Mouse (Mus musculus): Measurements from ENCODE around the gene Sod2.
A peak's percentile ranks its signal among the peaks of the same experiment; 100 is the strongest.
"Not testable (repeated sequence)": the region's sequence is repeated elsewhere in the genome, so short reads cannot be mapped to it uniquely, and the experiment has no call there.

The Sod2 gene

DNA sequence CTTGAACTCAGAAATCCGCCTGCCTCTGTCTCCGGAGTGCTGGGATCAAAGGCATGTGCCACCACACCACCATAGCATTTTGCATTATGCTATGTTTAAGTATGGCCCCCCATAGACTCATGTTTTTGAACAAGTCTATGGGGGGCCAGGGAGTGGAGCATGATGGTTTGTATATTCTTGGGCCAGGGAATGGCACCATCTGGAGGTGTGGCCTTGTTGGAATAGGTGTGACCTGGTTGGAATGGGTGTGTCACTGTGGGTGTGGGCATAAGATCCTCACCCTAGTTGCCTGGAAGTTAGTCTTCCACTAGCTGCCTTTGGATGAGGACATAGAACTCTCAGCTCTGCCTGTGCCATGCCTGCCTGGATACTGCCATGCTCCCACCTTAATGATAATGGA, at the start of gene Sod2:
Gene Sod2, plus strand, starts transcription at position 301 of the 400 bp plus-strand sequence.
- DNase-seq (ENCODE audit: low read depth), result not testable (repeated sequence)

- DNase-seq (ENCODE audit: low read depth), result not testable (repeated sequence)
Measured at GRCm38 (mm10) chr17:12959377-12959776, 47.3 kb upstream of the Sod2 start.

DNA sequence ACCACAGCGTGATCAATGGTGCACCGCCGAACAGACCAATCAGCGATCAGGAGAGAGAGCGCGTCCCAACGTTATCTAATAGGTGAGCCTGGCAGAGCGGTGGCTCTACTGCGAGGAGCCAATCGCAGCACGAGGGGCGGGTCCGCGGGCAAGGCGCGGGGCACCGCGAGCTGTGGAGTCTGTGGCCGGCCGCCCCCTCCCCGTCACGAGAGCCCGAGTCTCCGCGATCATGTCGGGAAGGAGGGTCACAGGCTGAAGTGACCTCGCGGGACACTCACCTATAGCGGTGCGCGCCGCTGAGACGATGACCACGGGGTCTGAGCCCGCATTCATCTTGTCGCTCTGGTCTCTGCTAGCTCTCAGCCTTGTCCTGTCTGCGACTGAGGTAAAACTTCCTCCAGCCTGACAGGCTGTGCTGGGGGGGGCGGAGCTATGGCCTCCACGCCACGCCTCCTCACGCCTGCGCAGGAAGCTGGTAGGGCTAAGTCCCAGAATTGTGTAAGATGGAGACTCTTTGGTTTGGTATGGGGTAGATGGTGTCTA, 46.2 kb upstream of the Sod2 start, which contains the start of gene Acat2:
Gene Acat2, minus strand, starts transcription at position 417 of the 543 bp plus-strand sequence.
- peak; percentile 96 for DNase-seq (ENCODE audit: low read depth)

- DNase-seq (ENCODE audit: low read depth), result no peak
Measured at GRCm38 (mm10) chr17:12963476-12963875, 43.2 kb upstream of the Sod2 start.

DNA sequence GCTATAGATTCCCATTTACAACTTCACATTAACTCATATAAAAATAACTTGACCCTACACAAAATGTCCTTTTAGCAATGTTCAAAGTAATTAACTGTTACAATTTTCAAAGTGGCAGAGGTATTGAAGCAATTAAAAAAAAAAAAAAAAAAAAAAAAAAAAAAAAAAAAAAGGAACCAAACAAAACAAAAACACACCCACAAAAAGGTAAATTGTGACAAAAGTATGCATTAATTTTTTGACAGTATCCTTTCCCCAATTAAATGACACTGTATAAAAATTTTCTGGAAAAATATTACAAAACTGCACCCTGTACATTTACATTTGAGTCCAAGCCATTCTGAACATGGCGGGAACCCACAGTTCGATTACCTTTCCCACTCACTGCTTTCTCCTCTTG, 39.5 kb upstream of the Sod2 start:
- no peak for DNase-seq (ENCODE audit: low read depth)

DNA sequence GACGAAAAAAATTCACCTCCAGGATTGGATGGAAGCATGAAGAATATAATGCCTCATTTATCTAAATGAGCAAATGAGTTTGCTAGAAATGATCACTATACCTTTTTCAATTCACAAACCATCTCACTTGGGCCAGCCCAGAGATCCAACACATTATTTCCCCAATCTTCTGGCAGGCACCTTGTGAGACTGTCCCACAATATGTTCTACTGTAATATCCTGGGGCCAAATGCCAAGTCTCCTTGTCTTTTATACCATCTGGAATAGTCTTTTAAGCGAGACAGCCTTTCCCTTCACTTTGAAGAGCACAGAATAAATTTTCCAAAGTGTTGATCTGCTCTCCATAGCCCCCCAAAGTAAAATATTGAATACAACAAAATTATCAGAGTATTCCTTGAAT, 32.8 kb upstream of the Sod2 start:
- DNase-seq (ENCODE audit: low read depth), result no peak

GRCm38 (mm10) chr17:12978546-12978945, 28.1 kb upstream of the Sod2 start:
- no peak for DNase-seq (ENCODE audit: low read depth)

GRCm38 (mm10) chr17:12983988-12984387, 22.7 kb upstream of the Sod2 start:
- no peak for DNase-seq (ENCODE audit: low read depth)

- DNase-seq (ENCODE audit: low read depth), result peak; percentile 57
Measured at GRCm38 (mm10) chr17:12988096-12988495, 18.6 kb upstream of the Sod2 start.

DNA sequence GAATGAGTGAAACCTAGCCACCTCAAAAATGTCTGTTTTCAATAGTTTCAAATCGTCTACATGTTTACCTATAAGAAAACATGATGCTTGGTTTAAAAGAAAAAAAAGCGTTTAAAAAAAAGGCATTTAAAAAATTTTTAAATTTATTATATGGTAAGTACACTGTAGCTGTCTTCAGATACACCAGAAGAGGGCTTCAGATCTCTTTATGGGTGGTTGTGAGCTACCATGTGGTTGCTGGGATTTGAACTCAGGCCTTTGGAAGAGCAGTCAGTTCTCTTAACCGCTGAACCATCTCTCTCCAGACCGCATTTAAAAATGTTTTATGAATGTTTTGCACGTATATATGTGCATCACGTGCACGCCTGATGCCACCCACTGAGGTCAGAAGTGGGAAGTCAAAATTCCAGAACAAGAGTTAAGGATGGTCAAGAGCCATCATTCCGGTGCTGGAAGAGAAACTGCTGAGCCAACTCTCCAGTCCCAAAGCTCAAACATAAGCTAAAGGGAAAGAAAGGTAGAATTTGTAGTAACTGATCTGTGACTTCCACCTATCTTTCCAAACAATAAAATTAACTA, 16.0 kb upstream of the Sod2 start:
- DNase-seq (ENCODE audit: low read depth), result peak; percentile 23

- DNase-seq (ENCODE audit: low read depth), result peak; percentile 69
Measured at GRCm38 (mm10) chr17:12991194-12991634, 15.4 kb upstream of the Sod2 start.

DNA sequence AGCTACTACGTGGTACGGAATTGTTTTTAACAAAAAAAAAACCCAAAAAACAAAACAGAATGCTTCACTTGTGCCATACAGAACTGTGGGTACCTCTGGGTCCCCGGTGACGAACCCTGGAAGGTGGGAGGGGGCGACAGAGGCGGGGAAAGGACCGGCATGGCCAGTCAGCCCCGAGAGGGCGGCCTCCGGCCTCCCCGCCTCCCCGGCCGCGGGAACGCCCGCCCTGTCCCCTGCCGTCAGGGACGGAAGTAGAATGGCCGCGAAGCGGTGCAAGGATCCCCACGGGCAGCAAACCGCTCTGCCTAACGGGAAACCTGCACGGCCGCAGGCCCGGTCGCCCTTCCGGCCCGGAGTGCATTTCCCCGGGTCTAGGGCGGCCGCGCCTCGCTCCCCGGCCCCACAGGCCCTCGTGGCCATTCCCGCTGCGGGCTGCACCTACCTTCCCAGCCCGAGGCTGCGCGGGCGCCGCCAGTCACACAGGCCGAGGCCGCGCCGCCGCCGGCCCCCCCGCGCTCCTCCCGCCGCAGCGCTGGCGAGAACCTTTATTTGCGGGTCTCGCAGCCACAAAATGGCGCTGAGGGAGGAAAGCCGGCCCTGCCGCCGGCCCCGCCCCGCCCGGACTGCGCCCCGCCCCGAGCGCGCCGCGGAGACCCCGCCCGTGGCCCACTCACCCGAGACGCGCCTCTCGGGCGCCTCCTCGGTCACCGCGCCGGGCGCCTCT, 14.8 kb upstream of the Sod2 start:
- DNase-seq (ENCODE audit: low read depth), result peak; percentile 88

- peak; percentile 92 for DNase-seq (ENCODE audit: low read depth)
Measured at GRCm38 (mm10) chr17:12992470-12992991, 14.1 kb upstream of the Sod2 start.

- no peak for DNase-seq (ENCODE audit: low read depth)
Measured at GRCm38 (mm10) chr17:12994069-12994468, 12.6 kb upstream of the Sod2 start, which contains the start of gene Wtap. Wtap (minus strand) TSS chr17:12994169.

- DNase-seq (ENCODE audit: low read depth), result peak; percentile 75
Measured at GRCm38 (mm10) chr17:12996345-12996744, 10.3 kb upstream of the Sod2 start.

GRCm38 (mm10) chr17:12997890-12998289, 8.8 kb upstream of the Sod2 start:
- no peak for DNase-seq (ENCODE audit: low read depth)

DNA sequence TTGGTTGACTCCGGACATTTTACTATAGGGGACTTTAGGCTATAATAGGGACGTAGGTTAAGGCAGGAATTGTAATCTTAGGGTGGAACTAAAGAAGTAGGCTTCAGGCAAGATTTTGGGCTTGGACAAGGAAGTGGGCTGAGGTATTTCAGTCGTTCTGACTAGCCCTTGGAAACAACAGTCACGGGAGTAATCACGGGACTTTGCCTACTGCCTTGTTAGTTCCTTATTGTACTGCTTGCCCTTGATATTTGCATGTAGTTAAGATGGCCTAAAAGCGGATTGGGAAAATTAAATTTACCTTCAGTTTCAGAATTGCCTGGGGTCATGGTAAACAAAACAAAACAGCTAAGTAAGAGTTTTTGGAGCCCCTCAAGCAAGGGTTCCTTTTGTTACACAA, 7.6 kb upstream of the Sod2 start:
- DNase-seq (ENCODE audit: low read depth), result no peak

GRCm38 (mm10) chr17:13002243-13002642, 4.4 kb upstream of the Sod2 start:
- peak; percentile 25 for DNase-seq (ENCODE audit: low read depth)

GRCm38 (mm10) chr17:13004436-13004835, 2.2 kb upstream of the Sod2 start:
- not testable (repeated sequence) for DNase-seq (ENCODE audit: low read depth)

GRCm38 (mm10) chr17:13006984-13007383, 338 bp downstream of the Sod2 start:
- no peak for DNase-seq (ENCODE audit: low read depth)

GRCm38 (mm10) chr17:13007730-13008425, 1.2 kb downstream of the Sod2 start:
- peak; percentile 95 for DNase-seq (ENCODE audit: low read depth)

DNA sequence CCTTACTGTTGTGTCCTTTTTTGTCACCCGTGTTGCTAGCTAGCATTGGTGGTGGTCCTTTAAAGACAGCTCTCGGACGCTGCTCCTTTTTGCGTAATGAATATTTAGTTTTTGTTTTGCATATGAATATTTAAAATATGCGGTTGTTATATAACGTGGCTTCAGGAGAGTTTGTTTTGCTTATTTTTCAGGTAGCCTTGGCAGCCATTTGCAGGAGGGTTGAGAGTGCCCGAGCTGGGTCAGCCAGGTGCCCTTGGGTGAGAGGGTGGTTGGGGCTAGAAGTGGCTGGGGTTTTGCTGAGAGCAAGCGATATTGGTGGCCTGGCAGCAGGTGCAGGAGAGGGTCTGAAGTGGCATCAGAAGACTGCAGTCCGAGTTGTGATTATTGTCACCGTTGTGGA, 1.9 kb downstream of the Sod2 start:
- DNase-seq (ENCODE audit: low read depth), result peak; percentile 72
